ENCODE assay signal across 28 mouse cellular contexts in genomic region chr8:100393327-100393726, GRCm38 (mm10).
"Had no signal": no experiment of that assay in that cellular context is flagged by ENCODE, and none has a peak within 500 bp of the region (broad histone marks: within the 10 kb centered on the region; RNA-seq: fewer than 3 reads in every experiment).

No protein-coding gene starts in this region.

- H3K9ac ChIP-seq: embryonic facial prominence, embryonic 12.5 days; embryonic facial prominence, embryonic 13.5 days; embryonic facial prominence, embryonic 15.5 days; forebrain, embryonic 12.5 days; forebrain, embryonic 13.5 days; forebrain, embryonic 15.5 days; forebrain, postnatal 0 days had no signal

- H3K9me3 ChIP-seq: embryonic facial prominence, embryonic 15.5 days had no signal

- H3K36me3 ChIP-seq: embryonic facial prominence, embryonic 10.5 days; embryonic facial prominence, embryonic 12.5 days; embryonic facial prominence, embryonic 13.5 days; embryonic facial prominence, embryonic 15.5 days; forebrain, embryonic 10.5 days; forebrain, embryonic 12.5 days; forebrain, embryonic 15.5 days had no signal

- H3K27ac ChIP-seq: embryonic facial prominence, embryonic 10.5 days; embryonic facial prominence, embryonic 12.5 days; embryonic facial prominence, embryonic 13.5 days; embryonic facial prominence, embryonic 15.5 days; forebrain, embryonic 10.5 days; forebrain, embryonic 12.5 days; forebrain, embryonic 13.5 days; forebrain, embryonic 15.5 days; gastrocnemius, adult 2 months had no signal

- H3K4me2 ChIP-seq: embryonic facial prominence, embryonic 12.5 days; embryonic facial prominence, embryonic 13.5 days; embryonic facial prominence, embryonic 15.5 days; forebrain, embryonic 12.5 days; forebrain, embryonic 13.5 days; forebrain, embryonic 15.5 days had no signal

- ATAC-seq: forebrain, embryonic 13.5 days; forebrain, embryonic 14.5 days; forebrain, embryonic 15.5 days; forebrain, embryonic 16.5 days; forebrain, postnatal 0 days had no signal

- H3K27me3 ChIP-seq: embryonic facial prominence, embryonic 12.5 days; embryonic facial prominence, embryonic 13.5 days; embryonic facial prominence, embryonic 15.5 days; forebrain, embryonic 12.5 days; forebrain, embryonic 13.5 days; forebrain, embryonic 15.5 days had no signal

- DNase-seq: cerebellum, adult 18-20 months; cerebellum, adult 2 months; cerebellum, adult 8-10 months; cerebellum, adult 9-10 months; cerebellum, adult 9-11 months; cerebellum, postnatal 10 days; cerebellum, postnatal 14 days; cerebellum, postnatal 25 days; cerebellum, postnatal 36 days; embryo, embryonic 11 days; forebrain, postnatal 0 days; gastrocnemius, adult 2 months; gastrocnemius, postnatal 10 days; gastrocnemius, postnatal 14 days; gastrocnemius, postnatal 25 days; gastrocnemius, postnatal 36 days; heart, adult 11 months had no signal

- H3K4me3 ChIP-seq: embryonic facial prominence, embryonic 10.5 days; embryonic facial prominence, embryonic 12.5 days; embryonic facial prominence, embryonic 13.5 days; embryonic facial prominence, embryonic 15.5 days; erythroblast, embryonic 14.5 days; forebrain, embryonic 10.5 days; forebrain, embryonic 12.5 days; forebrain, embryonic 13.5 days; forebrain, embryonic 15.5 days; gastrocnemius, adult 2 months had no signal

- H3K4me1 ChIP-seq: embryonic facial prominence, embryonic 10.5 days; embryonic facial prominence, embryonic 12.5 days; embryonic facial prominence, embryonic 13.5 days; embryonic facial prominence, embryonic 15.5 days; forebrain, embryonic 10.5 days; forebrain, embryonic 12.5 days; forebrain, embryonic 13.5 days; forebrain, embryonic 15.5 days had no signal
